8 mouse cellular contexts compared by ENCODE assay signal in genomic region chr12:10390671-10391441, GRCm38 (mm10). TPM values are rescaled to one million over a fixed set of nuclear protein-coding genes. Genes with fewer than 3 reads are reported as not detected.
DNase-seq lines count a peak whose midpoint lies in the region; ATAC-seq and TF ChIP-seq lines count a peak whose summit lies in the region.

Gene Rdh14, plus strand, starts transcription at chr12:10390772.

- TF ChIP-seq POLR2A in cortical plate, adult 2 months (IDR thresholded peaks at IDR 0.05; ENCODE audit: extremely low read depth, insufficient read depth, low read length): peak; percentile 51; the same call in 1 of the 2 replicates

- H3K27me3 ChIP-seq in megakaryocyte, embryonic 14.5 days (replicated peaks): no peaks in the 10 kb centered on the region

- H3K4me1 ChIP-seq in cortical plate, adult 2 months (ENCODE audit: control insufficient read depth, insufficient read depth, low read length): peaks cover 1% of the 10 kb centered on the region; the same call in 1 of the 2 replicates
- peaks cover 10% of the 10 kb centered on the region for H3K4me1 ChIP-seq in megakaryocyte, embryonic 14.5 days

- H3K4me3 ChIP-seq in cortical plate, adult 2 months (ENCODE audit: insufficient read depth, low read length): peak within 1 kb of the TSS; percentile 78
- H3K4me3 ChIP-seq in megakaryocyte, embryonic 14.5 days (replicated peaks): peak within 1 kb of the TSS; percentile 99

- no peaks in the 10 kb centered on the region for H3K9me3 ChIP-seq in megakaryocyte, embryonic 14.5 days

- TF ChIP-seq CTCF in cortical plate, adult 2 months (IDR thresholded peaks at IDR 0.05; ENCODE audit: extremely low read depth, insufficient read depth, low read length): peak; percentile 33

- peak; percentile 98 for ATAC-seq in activated CD4-positive, CD25-positive, alpha-beta regulatory T cell, adult 4 months

- DNase-seq in gastrocnemius, adult 8-10 months (ENCODE audit: low spot score in 2 of 2): peak; percentile 96 to 97
- DNase-seq in hindlimb bud, embryonic 11.5 days (ENCODE audit: extremely low spot score, low read depth, low spot score): peak; percentile 78
- DNase-seq in left cerebral cortex, adult 8-10 months (ENCODE audit: low spot score in 2 of 2): peak; percentile 92 to 94
- DNase-seq in right cerebral cortex, postnatal 10 days (ENCODE audit: low spot score in 2 of 2): peak; percentile 96
- DNase-seq in urinary bladder, postnatal 25 days (ENCODE audit: low spot score): peak; percentile 92

- peaks cover 14% of the 10 kb centered on the region for H3K36me3 ChIP-seq in megakaryocyte, embryonic 14.5 days (replicated peaks; ENCODE audit: low read length)

- H3K27ac ChIP-seq in cortical plate, adult 2 months (ENCODE audit: insufficient read depth, low read length): peak within 1 kb of the TSS; percentile 95

RNA-seq across cellular contexts. Expression of gene Rdh14, which starts in this region (rescaled TPM):
- polyA plus RNA-seq in activated CD4-positive, CD25-positive, alpha-beta regulatory T cell, adult 4 months (2017; shearing (Covaris generic)): 10 to 100 TPM; 10.3 to 10.8 TPM
- polyA plus RNA-seq in cortical plate, adult 2 months (2012; rRNA removed): 31.5 and 32.6 TPM in 2 replicates
- total RNA-seq in gastrocnemius, adult 8-10 months (2022): 10 to 100 TPM; 47.5 to 50.0 (median 48.7) TPM
- total RNA-seq in left cerebral cortex, adult 8-10 months (2022): 10 to 100 TPM; 31.9 to 35.2 (median 33.7) TPM
- 1.6 and 13.7 TPM in 2 replicates for polyA plus RNA-seq in megakaryocyte, embryonic 14.5 days (2012; ENCODE audit: insufficient read depth, low replicate concordance)

Comparison
In these comparisons a context has a peak if more than half of its experiments do, and no peak if none do; other contexts are left out.
1. Peak in every context shown above with its lines: DNase-seq, ATAC-seq, H3K4me3 ChIP-seq and H3K27ac ChIP-seq.